Mouse (Mus musculus) adrenal gland, adult 18-20 months (tissue): ENCODE data around the gene Fyn. TPM values are rescaled to one million over a fixed set of nuclear protein-coding genes. Genes with fewer than 3 reads are reported as not detected.

Source experiments
- DNase-seq, 2 experiments: peaks; one replicate each; pipeline ENCODE4 v3.0.0; 2021 to 2022; ENCODE audit warnings: low spot score in 2 of 2
- total RNA-seq, 2 experiments: library from RNA; stranded (reverse); gene quantifications; 1 replicate in 1 of 2; 2 replicates in 1 of 2; pipeline ENCODE4 v1.2.3; 2021

Gene Fyn
- total RNA-seq, 2 experiments from 2014 or later = 41.4 to 46.2 TPM

DNA sequence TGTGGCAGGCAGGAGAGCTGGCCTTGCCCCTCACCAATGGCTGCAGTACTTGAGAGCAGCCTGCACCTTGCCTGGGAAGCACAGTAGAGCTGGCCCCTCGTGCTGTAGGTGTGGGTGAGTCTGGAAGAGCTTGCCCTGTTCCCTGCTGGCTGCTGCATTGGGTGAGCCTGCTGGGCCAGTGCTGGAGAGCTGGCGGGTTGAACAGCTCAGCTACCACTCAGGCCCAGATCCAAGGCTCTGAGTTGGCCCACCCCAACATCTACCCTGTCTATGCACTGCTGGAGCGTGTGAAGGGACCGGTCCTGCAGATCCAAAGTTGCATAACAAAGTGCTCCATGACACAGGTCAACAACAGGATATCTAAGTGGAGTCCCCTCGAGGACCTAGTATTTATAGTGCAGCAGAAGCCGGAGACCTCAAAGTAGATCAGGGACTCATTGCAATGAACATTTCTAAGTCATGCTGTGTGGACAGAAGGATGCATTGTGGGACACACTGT is 41.5 kb downstream of the Fyn start:
- DNase-seq = no peak

DNA sequence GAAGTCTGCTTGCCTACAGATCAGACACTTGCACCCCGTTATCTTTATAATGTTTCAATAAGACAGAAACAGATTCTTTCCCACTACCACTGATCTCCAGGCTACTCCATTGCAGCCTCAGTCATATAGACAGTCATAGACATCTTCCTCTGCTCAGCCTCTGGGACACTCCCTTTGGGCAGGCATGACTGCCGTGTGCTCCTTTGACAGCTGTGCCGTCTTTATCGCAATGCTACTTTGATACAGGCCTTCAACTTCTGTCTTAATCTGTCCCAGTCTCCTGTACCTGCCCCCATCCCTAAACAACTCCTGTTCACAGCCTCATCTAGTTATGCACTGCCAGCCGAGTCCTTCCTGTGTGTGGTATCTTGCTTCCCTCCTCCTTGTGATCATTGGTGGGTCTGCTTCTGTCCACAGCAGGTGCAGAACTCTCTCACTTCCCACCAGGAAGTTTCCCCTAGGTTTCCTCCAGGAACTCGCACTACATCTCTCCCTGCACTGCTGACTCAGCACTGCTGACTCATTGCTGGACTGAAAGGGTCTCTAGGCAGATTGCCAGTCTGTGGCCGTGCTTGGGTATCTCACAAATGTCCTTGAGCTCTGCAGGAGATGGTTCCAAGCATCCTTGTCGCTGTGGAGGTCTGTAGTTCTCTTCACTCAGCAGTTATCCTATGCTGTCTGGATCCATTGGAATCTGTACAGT is 43.4 kb downstream of the Fyn start:
- no peak for DNase-seq

DNA sequence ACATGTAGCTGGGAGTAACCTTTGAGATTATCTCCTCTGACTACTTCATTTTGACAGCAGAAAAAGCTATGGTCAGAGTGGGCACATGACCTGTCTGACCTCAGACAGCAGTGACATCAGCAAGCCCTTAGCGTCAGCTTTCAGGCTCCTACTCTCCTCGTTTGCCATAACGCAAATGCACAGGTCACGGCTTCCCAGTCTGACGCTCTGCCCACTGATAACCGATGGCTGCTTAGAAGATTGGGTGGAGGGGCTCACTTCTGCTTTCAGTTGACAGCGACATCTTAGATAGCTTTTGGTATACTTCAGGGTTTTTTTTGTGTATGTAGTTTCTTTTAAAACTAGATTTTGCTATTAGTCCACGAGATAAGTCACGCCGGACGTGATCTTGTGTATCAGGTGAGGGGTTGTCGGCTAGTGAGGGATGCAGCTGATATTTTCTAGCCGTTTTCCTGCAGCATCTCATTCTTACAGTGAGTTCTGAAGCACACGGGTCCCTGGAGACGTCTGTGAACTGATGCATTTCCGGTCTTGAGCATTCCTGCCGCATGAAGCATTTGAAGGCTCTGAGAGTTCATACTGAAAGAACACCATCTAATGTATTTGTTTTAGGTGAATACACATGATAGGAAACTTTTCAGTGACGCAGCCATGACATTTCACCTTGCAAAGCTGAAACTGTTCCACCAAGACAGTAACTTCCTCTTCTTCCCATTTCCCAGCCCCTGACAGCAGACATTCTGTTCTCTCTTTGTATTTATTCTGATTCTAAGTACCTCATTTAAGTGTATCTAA is 44.4 kb downstream of the Fyn start:
- no peak for DNase-seq

DNA sequence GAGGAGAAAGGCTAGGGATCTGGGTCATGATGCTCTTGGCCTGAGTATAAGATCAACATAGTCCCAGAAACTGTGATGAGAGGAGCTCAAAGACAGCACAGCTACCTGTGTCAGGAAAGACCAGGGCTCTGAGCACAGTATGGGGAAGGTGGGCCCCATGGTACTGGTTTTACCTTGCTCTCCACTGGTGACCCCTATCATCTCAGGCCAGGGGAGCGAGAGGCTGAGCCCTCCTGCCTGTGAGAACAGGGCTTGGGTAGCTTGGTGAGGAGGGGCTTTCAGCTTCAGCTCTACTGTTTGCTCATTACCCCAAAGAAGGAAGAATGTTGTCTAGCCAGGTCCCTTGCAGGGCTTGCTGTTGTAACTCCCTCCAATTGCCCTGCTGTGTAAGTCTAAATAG is 45.4 kb downstream of the Fyn start:
- DNase-seq = no peak

DNA sequence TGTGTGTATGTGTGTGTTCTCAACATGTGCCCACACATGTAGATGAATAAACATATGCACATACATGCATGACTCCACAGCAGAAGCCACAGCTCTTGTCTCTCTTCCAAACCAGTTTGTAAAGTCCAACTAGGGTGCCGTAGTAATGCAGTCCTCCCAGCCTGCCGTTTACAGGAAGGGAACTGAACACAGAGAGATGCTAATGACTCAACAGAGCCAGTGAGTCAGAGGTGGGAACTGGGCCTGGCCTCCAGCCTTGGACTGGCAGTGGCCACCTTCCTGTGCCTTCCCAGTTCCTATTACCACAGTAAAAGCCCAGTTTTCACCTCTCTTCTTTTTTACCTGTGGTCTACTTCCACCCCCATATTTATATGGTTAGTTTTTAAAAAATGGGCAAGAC is 46.9 kb downstream of the Fyn start:
- DNase-seq = peak in 1 of 2 experiments; percentile 54

DNA sequence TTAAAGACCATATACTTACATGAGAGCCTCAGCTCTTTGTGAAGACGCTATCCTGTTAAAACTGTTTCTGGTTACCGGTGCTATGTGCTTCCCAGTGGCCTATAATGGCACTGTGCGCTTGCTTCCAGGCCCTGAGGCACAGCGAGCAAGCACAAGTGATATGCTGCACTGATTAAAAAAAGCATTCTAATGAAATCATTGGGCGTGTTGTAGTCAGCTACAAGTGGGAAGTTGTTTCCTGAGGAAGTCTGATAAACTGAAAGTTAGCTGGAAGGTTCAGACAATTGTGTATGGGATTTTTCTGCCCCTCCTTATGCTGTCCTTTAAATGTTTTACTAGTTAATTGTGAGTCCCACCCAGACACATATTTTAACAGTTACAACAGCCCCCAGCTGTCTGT is 49.0 kb downstream of the Fyn start:
- no peak for DNase-seq

DNA sequence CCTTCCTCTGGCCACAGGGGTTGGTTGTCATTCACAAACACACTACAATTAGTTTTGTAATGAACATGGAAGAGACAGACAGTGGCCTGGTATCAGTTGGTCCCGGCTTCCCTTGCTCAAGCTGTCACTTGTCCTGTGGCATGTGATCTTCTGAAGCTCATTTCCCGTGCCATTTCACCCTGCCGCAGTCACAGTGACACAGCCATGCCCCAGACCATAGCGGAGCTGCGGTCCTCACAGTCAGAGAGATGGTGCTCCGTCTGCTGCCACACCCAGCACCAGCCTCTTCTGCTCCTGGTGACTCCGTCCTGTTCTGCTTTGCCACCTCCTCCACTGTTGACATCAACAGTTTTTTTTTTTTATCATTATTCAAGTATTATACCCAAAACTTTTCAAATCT is 49.7 kb downstream of the Fyn start:
- DNase-seq = peak in 1 of 2 experiments; percentile 1

DNA sequence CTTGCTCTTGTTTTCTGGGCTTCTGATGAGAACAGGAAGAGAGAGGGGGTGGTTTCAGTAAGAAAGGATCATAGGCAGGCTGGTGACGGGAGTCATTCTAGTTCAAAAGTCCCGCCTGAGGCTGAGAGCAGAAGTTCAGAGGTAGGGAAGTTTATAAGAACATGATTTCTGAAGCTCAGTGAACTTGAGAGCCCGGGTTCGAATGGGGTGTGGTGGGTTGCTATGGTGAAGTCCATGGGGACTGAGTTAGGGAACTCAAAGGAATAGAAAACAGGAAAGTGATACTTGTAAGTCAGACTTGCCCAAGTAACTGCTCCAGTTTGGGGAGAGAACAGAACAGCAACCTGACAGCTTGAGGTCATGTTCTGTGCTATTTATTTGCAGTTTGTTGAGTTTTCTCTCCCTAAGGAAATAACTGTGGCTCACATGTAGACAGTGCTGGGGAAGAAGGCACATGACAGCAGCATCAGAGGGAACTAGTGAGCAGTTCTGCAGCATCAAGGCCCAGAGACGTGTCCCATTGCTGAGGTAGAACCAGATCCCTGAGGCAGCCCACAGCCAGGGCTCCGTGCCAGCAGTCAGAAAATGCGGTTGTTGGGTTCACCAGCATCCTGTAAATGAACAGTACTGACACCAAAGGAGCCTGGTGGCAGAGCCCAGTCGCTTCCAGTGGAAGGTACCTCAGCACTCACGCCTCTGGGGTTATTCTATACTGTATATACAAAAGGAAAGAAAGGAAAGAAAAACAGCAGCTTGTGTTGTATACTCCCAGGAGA is 52.4 kb downstream of the Fyn start:
- peak in 1 of 2 experiments; percentile 1 for DNase-seq

DNA sequence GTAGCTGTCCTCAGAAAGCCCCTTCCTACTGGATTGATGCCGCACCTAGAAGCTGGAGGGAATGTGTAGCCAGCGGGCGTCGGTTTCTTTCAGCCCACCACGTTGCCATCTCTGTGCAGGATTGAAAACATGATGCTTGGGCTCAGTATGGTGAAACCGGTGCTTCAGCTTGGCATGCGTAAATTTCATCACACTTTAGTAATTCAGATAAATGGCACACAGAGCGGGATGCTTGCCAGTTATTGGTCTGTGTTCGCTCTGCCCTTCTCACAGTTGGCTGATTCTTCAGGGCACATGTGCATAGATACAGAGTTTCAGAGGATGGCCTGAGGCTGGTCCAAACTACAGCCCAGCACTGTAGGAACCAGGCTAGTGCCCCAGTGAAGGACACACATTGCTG is 53.1 kb downstream of the Fyn start:
- peak in 1 of 2 experiments; percentile 2 for DNase-seq

DNA sequence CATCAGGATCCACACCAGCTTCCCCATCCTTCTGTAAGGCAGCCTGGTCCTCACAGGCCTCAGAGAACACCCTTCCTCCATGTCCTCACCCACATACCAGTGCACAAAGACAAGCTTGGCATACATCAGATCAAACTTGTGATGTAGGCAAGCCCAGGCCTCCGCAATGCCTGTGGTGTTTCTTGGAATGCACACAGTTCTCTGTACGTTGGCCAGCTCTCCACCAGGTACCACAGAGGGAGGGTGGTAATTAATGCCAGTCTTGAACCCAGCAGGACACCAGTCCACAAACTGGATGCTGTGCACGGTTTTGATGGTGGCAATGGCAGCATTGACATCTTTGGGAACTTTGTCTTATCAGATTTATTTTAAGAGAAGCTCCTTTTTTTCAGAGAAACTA is 56.0 kb downstream of the Fyn start:
- DNase-seq = no peak

DNA sequence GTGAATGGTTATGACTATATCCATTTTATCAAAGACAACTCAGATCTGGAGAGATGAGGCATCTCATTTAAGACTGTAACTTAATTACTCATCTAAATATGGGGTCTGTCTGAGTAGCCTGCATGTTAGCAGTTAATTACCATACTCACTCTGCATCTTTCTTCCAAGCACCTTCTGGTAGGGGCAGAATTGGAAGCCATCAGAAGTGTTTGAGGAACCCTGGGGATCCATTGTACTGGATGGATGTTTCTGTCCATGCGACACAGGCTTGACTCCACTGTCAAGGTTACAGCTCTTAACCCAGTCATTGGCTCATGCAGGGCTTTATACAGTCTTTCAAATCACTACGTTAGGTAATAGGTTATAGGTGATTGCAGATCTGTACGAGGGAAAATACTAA is 57.4 kb downstream of the Fyn start:
- DNase-seq = no peak

DNA sequence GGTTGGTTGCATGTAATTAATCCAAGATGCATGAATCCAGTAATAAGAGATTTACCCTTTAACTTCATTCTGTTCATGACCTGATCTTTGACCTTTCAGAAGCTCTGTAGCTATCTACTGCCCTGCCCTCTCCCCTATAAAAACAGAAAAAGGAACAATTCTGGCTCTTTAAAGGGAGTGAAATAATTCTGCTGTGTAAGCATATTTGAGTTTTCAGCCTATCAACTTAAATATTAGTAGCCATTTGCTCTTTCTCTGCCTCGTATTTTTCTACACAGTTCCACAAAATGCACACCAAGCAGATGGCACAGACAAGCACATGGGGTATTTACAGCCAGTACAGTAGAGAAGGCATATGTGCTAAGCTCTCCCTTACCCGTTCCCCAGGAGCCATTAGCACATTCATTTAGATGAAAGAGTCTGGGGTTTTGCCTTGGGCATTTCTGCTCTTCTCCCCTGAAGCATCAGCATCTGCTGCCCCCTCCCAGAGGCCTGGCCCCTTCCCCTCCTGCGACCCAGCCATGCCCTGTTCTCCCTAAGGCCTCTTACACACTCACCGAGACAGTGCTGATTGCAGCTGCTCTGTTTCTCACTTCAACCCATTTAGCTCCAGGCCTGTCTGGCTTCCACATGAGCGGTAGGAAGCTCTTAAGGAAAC is 58.3 kb downstream of the Fyn start:
- no peak for DNase-seq

DNA sequence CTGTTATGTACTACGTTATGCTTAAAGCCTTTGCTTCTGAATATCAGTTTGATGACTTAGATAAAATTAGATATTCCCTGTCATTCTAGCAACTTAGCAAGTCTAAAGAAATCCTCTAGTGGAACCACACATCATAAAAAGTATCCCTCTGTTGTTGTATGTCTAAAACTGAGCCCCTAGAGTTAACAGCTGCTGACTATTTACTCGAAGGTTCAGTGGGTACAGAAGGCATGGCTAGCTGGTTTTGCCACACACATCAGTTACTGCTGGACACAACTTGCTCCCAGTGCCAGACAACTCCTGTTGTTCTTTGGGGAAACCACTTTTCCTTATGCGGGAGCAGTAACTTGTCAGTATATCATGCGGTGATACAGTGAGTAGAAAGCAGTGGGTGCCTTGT is 61.0 kb downstream of the Fyn start:
- no peak for DNase-seq

DNA sequence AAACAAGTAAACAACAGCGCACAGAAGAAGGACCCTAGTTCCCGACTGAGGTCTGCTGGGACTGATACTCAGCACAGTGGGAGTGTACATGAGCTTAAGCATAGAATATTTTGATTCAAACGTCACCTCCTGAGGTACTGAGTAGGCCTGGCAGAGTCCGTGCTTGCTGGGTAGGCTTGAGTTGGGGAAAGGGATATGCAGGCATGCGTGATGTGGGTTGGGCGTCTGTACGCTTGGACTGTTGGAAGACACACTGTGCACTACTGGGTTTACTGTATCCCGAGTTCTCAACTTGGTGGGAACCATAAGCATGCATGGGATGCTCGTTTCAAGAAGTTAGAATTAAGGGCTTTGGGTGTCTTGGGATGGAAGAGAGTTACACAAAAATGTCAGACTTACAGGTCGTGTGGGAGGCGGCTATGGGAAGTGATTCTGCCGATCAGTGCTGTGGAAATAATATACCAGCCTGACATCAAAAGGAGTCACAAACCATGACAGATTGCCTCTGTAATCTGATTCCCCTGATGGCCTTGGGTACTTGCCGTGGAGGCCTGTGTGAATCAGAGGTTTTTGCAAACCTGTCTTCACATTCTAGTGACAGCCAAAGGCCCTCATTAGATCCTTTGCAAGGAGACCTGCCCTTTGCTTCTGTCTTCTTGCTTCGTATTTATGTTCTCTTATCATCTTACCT is 61.6 kb downstream of the Fyn start:
- DNase-seq = no peak

DNA sequence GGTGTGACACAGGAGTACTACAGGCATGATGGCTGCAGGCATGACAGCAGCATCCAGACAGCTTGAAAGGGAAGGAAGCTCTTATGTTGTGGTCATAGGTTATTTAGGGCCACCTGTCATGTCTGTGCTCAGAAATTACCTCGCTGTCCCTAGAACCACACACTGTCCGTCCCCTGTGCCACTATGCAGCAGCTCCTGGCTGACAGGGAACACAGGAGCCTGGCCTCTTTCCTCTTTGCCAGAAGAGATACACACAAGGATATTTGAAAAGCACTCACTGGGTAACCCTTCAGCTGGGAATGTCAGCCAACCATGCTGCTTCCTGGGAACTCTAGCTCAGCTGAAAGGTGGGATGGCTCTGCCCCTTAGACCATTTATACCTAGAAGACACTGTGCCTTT is 62.6 kb downstream of the Fyn start:
- no peak for DNase-seq

DNA sequence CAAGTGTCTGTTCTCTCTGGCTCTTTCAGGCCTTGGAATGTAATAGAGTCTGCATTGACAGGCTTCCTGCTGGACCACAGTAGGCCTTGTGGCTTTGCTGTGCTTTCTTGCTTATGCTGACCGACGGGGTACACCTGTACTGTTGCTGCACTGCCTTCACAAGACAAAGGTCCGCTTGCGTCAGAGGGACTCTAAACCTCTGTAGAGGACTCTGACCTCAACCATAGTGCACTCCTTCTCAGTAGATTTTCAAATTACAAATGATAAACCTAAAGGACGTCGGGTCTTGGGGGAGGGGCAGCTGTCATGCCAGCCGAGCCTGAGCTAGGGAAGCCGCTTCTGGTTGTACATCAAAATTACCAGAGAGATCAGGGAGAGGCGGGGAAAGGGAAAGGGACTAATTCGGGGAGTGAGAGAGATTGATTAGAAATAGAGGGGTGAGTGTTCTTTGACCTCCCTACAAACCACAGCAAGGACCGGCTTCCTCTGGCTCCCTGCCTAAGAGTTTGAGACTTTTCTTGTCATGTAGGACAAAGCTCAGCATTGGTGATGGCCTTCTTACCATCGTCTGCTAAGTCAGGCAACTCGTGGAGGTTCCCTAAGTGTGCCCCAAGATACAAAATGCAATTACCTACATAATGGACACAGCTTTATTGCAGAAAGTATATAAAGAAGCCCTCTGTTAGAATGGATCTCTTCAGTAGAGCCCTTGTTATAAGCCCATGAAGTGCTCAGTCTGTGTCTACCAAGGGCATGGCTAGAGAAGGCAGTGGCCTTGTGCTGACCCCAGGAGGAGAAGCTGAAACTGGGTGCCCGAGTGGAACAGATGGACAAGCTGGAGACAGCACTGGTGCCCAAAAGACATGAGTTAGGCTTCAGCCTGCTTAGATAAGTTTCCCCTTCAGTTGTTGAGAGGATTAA is 64.3 kb downstream of the Fyn start:
- no peak for DNase-seq

DNA sequence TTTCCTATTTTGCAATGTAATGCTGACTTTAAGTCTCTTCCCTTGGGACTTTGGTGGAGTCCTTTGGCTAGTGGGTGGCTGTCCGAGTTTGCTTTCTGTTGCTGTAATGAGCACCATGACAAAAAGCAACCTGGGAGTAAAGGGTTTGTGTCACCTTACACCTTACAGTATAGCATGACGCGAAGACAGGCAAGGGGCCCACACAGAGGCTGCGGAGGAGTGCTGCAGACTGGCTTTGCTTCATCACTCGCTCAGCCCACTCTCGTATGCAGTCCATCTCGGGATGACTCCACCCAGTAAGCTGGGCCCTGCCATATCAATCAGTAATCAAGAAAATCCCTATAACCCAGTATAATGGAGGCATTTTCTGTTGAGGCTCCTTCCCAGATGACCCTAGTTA is 65.2 kb downstream of the Fyn start:
- DNase-seq = no peak

DNA sequence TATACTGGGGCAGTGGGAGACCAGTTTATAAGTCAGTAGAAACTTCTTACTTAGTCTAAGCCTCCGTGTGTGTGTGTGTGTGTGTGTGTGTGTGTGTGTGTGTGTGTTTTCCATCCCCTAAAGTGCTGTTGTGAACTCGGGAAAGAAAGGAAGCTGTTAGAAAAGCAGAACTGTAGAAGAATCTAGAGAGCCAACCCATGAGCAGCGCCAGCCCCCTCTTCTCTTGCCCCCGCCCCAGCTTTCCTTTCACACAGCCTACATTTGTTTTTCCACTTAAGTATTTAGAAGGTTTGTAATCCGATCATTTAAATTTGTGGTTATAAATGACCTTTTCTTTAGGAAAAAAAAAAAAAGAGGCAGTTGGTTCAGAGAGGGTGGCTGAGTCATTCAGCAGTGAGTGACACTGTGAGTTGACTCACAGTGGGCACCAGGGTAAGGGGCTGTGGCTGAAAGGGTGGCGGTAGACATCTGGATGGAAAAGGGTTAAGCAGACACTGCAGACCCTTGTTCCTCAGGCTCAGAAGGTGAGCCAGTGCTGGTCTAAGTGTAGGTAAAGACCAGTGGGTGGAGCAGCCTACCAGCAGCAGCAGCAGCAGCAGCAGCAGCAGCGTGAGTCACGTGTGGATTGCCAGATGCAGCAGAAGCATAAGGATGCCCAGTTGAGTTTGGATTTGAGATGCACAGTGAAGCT is 66.2 kb downstream of the Fyn start:
- DNase-seq = peak in 1 of 2 experiments; percentile 50

DNA sequence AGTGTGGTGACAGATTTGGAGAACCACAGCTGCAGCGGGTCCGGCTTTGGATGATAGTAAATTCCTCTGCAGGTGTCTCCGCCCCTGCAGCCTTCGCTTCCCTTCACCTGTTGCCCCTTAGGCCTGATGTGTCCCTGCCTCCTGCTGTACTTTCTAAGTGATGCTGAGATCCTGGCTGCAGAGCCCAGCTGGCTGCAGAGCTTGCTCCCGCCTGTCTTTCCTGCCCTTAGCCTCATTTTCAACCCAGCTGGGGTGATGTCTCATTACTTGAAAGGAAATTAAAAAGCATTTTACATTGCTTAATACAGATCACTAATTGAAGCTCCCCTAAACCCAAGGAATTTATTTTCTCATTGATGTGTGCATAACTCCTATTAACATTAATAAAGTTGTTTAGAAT is 70.2 kb downstream of the Fyn start:
- no peak for DNase-seq
